Mouse (Mus musculus) bone marrow, adult 2 months (tissue): ENCODE results near the gene Rnf26. TPM values are rescaled to one million over a fixed set of nuclear protein-coding genes. Genes with fewer than 3 reads are reported as not detected.

Source experiments
- H3K27ac ChIP-seq: fragments of 200-500 bp; 2 replicates; pipeline ENCODE4 v1.5.1; 2012; ENCODE audit warnings: low read depth, mild to moderate bottlenecking, control low read depth, inconsistent platforms, low read length; ENCODE audit not compliant: control insufficient read depth, poor library complexity, insufficient read depth
- H3K4me1 ChIP-seq: fragments of 200-500 bp; 2 replicates; pipeline ENCODE4 v1.6.1; 2011; ENCODE audit warnings: low read length; ENCODE audit not compliant: control insufficient read depth, insufficient read depth
- H3K4me3 ChIP-seq: fragments of 200-500 bp; replicated peaks from 2 replicates; pipeline ENCODE3; 2011; ENCODE audit warnings: mild to moderate bottlenecking, low read depth, low read length, control low read depth; ENCODE audit not compliant: control insufficient read depth
- CTCF ChIP-seq: fragments of 200-500 bp; IDR thresholded peaks from 2 replicates; pipeline ENCODE4 v1.5.1; 2011; ENCODE audit warnings: low read length, control low read depth; ENCODE audit not compliant: control insufficient read depth, insufficient read depth
- POLR2A ChIP-seq: fragments of 200-500 bp; IDR thresholded peaks from 2 replicates; pipeline ENCODE4 v1.6.1; 2011; ENCODE audit warnings: low read depth, mild to moderate bottlenecking, control low read depth, low read length, borderline replicate concordance; ENCODE audit not compliant: control insufficient read depth
- WGBS: fragments of 180-500 bp; shearing (Covaris S2); methylation state at CpG from one replicate; pipeline ENCODE4 v1.1.7; 2018; 5-methylcytosine and 5-hydroxymethylcytosine counted together
- polyA plus RNA-seq: library from polyadenylated mRNA; stranded (reverse); fragments of >200 nt; gene quantifications from 2 replicates; pipeline ENCODE4 v1.2.4, GENCODE M21; 2011; ENCODE audit warnings: low replicate concordance; ENCODE audit not compliant: missing spikeins, insufficient read depth, insufficient read length

The Rnf26 gene
- polyA plus RNA-seq, 1 experiment: 28.8 TPM

DNA sequence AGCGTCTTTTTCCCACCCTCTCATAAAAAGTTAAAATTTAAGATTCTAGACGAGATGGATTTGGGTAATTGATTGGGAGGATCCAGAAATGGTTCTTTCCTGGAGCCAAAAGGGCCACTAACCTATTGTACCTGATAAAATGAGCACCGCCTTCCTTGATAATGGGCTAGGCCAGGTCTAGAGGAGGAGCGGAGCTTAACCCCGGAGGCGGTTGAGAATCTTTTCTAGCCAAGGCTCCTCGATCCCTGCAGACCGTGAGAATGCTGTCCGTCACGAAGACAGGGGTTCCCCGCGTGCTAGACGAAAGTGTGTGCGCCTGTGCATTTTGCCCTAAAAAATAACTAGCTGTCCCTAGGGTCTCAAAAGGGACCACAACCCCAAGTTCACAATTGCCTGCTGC, 29.1 kb downstream of the Rnf26 start:
- TF ChIP-seq CTCF (no peak), POLR2A (no peak)
- WGBS: 2% methylated on average over 14 of the region's 14 CpGs
- H3K4me3 ChIP-seq: no peak overlapping the region
- peaks cover 12% of the 10 kb centered on the region for H3K4me1 ChIP-seq
- H3K27ac ChIP-seq: no peak overlapping the region

DNA sequence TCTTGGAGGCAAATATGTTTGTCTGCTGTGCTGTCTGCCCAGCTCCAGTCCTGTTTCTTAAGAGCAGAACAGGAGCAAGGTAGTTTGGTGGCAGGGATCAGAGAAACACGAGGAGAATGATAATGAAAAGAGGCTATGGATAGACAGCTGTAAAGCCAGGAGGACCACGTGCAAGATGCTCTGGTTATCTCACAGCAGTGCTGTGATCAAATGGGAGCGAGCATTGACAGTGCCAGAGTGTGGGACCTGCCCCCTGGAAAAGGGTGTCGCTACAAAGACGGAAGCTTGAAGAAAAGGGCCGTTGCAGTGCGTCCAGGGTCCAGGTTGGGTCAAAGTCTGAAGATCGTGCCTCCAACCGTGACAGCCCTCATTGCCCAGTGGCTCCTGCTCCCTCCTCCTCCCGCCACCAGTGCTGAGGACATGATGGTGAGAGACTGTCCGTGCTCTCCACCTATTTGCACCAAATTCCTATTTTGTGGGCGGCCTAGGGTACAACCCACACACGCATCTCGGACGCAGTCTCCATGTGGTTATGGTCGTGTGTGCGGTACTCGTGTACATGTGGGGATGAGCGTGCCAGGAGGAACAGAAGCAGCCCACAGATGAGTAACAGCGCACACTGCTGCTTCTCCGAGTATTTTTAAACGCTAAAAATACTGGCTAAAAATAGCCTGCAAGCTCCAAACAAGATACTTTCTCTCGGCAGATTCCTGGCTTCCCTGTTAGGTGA, 29.8 kb downstream of the Rnf26 start:
- H3K4me3 ChIP-seq: no peak overlapping the region
- 15% methylated on average over 23 of the region's 23 CpGs for WGBS
- H3K27ac ChIP-seq: no peak overlapping the region
- peaks cover 10% of the 10 kb centered on the region for H3K4me1 ChIP-seq
- no peak for TF ChIP-seq POLR2A

DNA sequence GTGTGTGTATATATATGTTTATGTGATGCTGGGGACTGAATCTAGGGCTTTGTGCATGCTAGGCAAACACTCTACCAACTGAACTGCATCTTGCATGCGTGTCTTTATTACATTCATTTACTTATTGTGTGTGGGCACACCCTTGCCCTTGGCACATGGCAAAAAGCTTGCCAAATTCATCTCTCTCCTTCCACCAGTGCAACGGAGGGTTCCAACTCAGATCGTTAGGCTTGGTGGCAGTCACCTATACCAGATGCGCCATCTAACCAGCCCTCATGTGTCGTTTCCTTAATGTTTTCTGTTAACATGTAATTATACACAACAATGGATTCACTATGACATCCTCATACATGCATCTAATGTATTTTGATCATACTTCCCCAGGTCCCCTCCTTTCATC, 31.1 kb downstream of the Rnf26 start:
- Histone ChIP-seq H3K4me3 (no peak overlapping the region), H3K4me1 (peaks cover 8% of the 10 kb centered on the region), H3K27ac (no peak overlapping the region)
- TF ChIP-seq POLR2A: no peak
- no peak for TF ChIP-seq CTCF
- WGBS: 83% methylated on average over 5 of the region's 5 CpGs

DNA sequence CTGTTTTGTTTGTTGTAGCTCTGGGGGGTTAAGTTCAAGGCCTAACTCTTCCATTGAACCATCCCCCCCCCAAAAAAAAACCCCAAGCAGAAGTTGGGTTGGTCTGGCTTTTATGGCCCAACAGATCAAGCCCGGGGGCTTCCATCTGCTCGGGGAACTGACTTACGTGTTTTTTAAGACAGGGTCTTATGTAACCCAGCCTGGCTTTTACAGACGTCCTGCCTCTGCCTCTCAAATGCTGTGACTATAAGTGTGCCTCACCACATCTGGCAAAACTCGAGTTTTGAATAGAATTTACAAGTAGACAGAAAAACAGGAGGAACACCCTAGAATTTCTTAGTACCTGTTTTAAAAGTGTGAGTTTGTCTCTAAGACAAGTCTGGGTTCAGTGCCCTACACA, 31.7 kb downstream of the Rnf26 start:
- no peak overlapping the region for H3K4me3 ChIP-seq

DNA sequence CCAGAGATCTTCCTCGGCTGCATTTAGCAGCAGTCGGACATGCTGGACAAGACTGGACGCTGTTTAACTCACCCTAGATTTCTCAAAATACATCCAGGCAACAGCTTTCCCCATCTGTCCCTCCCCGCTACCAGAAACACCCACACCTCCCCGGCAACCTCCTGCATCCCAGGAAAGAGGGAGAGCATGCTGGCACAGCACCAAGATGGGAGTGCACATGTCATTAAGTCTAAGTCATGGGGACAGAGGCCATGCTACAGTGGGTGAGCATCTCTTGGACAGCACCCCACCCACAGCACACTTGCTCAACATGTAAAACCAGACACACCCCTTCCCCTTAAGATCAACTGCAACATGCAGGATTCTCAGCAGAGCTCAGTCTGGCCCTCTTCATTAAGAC, 32.4 kb downstream of the Rnf26 start:
- Histone ChIP-seq H3K27ac (no peak overlapping the region), H3K4me3 (no peak overlapping the region), H3K4me1 (peaks cover 8% of the 10 kb centered on the region)
- 68% methylated on average over 5 of the region's 5 CpGs for WGBS
- TF ChIP-seq CTCF (no peak), POLR2A (no peak)

More for the DNA sequence above, 31.7 kb downstream of the Rnf26 start:
- TF ChIP-seq POLR2A (no peak), CTCF (no peak)
- peaks cover 8% of the 10 kb centered on the region for H3K4me1 ChIP-seq
- 39% methylated on average over 5 of the region's 5 CpGs for WGBS
- no peak overlapping the region for H3K27ac ChIP-seq

DNA sequence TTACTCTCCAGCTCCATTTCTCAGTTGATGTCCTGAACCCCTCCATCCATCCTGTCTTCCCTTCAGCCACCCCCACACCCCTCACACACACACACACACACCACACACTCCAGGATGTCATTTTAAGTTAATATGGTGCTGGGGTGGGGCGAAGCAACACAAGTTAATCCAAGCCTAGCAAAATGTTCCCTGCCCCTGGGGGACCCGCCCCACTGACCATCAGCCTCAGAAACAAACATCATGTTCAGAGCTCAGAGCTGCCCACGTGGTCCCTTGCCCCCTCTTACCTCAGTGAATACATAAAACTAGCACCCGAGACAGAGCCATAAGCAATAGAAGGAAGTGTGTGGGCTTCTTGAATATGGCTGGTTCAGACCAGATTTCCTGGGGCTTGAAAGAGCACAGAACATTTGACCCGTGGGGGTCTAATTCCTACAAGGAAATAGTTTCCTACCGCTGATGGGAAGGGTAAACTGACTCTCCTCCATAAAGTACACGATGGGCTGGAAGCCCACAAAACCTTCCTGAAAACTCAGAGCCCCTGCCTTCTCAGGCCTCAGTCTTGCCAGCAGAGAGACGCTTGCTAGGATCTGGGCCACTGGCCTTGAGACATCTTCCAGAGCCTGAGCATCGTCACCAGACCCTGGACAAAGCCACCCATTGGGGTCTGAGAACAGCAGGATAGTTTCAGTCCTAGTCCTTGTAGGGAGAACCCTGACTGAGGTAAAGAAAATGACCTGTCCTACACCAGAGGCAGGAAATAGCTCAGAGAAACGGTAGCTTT, 33.1 kb downstream of the Rnf26 start:
- Histone ChIP-seq H3K4me3 (no peak overlapping the region), H3K4me1 (peaks cover 8% of the 10 kb centered on the region), H3K27ac (no peak overlapping the region)
- 42% methylated on average over 10 of the region's 10 CpGs for WGBS
- TF ChIP-seq CTCF (no peak), POLR2A (no peak)

DNA sequence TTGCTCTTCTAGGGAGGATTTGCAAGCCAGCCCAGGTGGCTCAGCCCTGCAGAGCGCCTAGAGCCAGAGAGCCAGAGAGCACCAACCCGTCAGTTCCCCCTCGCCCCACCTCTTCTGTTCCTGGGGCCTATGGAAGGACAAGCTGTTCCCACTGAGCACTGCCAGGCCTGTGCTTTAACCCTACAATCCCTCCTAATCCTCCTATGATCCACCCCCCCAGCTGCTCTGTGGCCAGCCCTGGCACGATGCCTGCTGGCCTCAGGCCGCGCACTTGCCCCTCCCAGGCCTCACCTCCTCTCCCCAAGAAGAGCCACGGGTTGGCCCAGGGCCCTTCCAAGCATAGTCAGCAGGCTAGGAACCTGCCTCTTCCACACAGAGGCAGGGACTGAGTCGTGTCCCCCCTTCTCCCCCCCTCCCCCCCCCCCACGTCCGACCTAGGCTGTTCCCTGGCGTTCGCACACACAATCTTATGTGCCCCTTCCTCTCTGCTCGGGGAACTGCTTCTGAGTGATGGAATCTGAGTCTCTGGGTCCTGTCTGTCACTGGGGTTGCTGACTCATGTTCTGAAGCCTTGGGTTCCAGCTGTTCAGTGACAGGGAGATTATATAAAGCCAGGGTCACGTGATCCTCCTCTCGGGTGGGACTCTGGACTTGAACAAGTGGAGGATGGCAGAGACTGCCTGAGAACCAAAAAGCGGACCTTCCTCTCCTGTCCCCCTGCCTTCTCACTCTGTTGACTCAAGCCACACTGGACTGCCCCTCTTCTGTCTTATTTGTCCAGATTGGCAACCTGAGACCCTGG, 34.2 kb downstream of the Rnf26 start:
- Histone ChIP-seq H3K4me3 (no peak overlapping the region), H3K27ac (no peak overlapping the region), H3K4me1 (peaks cover 8% of the 10 kb centered on the region)
- TF ChIP-seq POLR2A: no peak
- TF ChIP-seq CTCF: no peak
- 23% methylated on average over 16 of the region's 16 CpGs for WGBS

DNA sequence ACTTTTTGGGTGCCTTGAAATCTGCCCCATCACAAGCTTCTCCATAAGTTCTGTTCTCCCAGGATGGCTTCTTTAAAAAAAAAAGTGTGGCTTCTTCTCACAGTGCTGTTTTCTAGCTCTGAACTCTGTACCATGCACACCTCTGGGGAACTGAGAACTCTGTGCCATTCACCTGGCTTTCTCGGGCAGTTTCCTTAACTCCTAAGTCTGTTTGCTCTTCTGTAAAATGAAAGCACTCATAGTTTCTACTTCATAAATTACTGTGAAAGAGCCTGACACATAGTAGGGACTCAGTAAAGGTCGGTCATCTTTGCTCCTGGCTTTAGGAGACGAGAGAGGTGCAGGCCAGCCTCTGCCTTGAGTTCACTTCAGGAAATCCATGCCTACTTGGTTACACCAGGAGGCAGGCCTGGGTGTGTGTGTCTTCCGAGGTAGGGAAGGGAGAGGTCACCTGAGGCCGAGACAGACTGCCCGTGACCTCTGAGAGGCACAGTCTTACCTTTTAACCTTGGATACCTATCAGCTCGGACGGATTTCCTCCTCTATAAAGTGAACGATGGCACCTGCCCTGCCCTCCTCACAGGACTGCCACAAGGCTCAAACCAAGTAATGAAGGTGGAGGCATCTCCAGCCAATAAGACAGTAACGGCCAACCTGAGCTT, 35.0 kb downstream of the Rnf26 start:
- no peak overlapping the region for H3K27ac ChIP-seq
- WGBS: 77% methylated on average over 10 of the region's 10 CpGs
- no peak overlapping the region for H3K4me3 ChIP-seq
- peaks cover 5% of the 10 kb centered on the region for H3K4me1 ChIP-seq
- TF ChIP-seq CTCF (no peak), POLR2A (no peak)
